Mouse (Mus musculus) hindbrain, embryonic 13.5 days (tissue): ENCODE data around the gene Fbxo31. TPM values are rescaled to one million over a fixed set of nuclear protein-coding genes. Genes with fewer than 3 reads are reported as not detected.
A peak's percentile ranks its signal among the peaks of the same experiment; 100 is the strongest.

ENCODE experiments used
- ATAC-seq: fragments of 200-750 bp; cut with Nextera tagmentation; 2 replicates; pipeline ENCODE4 v1.8.0; 2017; ENCODE audit warnings: moderate TSS enrichment; ENCODE audit not compliant: low FRiP score
- H3K27ac ChIP-seq: fragments of 300-500 bp; sonication (generic); 2 replicates; pipeline ENCODE4 v1.5.1; 2015; ENCODE audit warnings: inconsistent platforms, mild to moderate bottlenecking, moderate library complexity
- H3K27me3 ChIP-seq: fragments of 300-500 bp; sonication (generic); 2 replicates; pipeline ENCODE4 v1.6.1; 2015; ENCODE audit warnings: mild to moderate bottlenecking, inconsistent platforms
- H3K36me3 ChIP-seq: fragments of 300-500 bp; sonication (generic); 2 replicates; pipeline ENCODE4 v1.6.1; 2015; ENCODE audit warnings: mild to moderate bottlenecking, inconsistent platforms
- H3K4me1 ChIP-seq: fragments of 300-500 bp; sonication (generic); replicated peaks from 2 replicates; pipeline ENCODE4 v1.6.1; 2015; ENCODE audit warnings: inconsistent platforms
- H3K4me2 ChIP-seq: fragments of 300-500 bp; sonication (generic); 2 replicates; pipeline ENCODE4 v1.6.1; 2015; ENCODE audit warnings: inconsistent platforms, mild to moderate bottlenecking, moderate library complexity
- H3K4me3 ChIP-seq: fragments of 300-500 bp; sonication (generic); 2 replicates; pipeline ENCODE4 v1.5.1; 2015; ENCODE audit warnings: mild to moderate bottlenecking, inconsistent platforms
- H3K9ac ChIP-seq: fragments of 300-500 bp; sonication (generic); 2 replicates; pipeline ENCODE4 v1.6.1; 2015; ENCODE audit warnings: mild to moderate bottlenecking, inconsistent platforms
- H3K9me3 ChIP-seq: fragments of 300-500 bp; sonication (generic); 2 replicates; pipeline ENCODE4 v1.6.1; 2016; ENCODE audit warnings: inconsistent platforms
- WGBS: fragments of 180-500 bp; shearing (Covaris S2); methylation state at CpG from one replicate; pipeline ENCODE4 v1.1.7; 2015; 5-methylcytosine and 5-hydroxymethylcytosine counted together
- polyA plus RNA-seq: library from polyadenylated mRNA; unstranded; fragments of >200 nt; fragmentation: Nextera tagmentation; extraction: Ambion mirVana; gene quantifications from 2 replicates; pipeline ENCODE4 v1.2.1, GENCODE M21; 2015

The Fbxo31 gene
- polyA plus RNA-seq, 1 experiment from 2014 or later, result 24.4 TPM

DNA sequence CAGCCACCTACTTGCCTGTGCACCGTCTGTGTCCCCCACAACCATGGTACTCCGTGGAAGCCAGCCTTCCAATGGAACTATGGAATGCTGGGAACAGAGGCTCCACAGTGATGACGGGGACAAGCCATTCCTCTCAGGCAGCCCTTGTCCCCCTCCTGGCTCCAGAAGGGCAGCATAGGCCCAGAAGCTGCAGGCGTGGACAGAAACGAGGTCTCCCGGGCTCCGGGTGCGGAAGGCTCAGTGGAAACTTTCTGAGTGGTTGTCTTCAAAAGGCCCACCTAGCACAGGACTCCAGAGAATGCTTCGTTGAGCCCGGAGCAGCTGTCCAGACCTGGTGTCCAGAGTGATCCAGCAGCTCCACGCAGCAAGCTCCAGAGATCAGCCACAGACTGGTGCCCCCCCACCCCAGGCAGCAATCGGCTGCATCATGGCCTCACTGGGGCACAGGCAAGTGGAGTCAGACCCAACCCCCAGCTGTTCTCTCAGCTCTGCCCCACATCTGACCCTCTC is 34.3 kb downstream of the Fbxo31 start, which contains the start of gene 1700018B08Rik:
Gene 1700018B08Rik, minus strand, starts transcription at position 45 of the 510 bp plus-strand sequence.
- peak within 1 kb of the TSS; percentile 19; the same call in 1 of the 2 replicates for H3K9ac ChIP-seq
- 0 out of 2 replicates have a peak, but pooled peaks cover 11% of the 10 kb centered on the region for H3K27me3 ChIP-seq
- peaks cover 4% of the 10 kb centered on the region; the same call in 1 of the 2 replicates for H3K9me3 ChIP-seq
- no peaks in the 10 kb centered on the region for H3K4me1 ChIP-seq
- no peak for ATAC-seq
- peaks cover 3% of the 10 kb centered on the region for H3K36me3 ChIP-seq
- H3K27ac ChIP-seq, result no peak within 1 kb of the TSS
- no peak within 1 kb of the TSS for H3K4me3 ChIP-seq
- WGBS, result 89% methylated on average over 12 of the region's 12 CpGs
- H3K4me2 ChIP-seq, result no peak within 1 kb of the TSS

DNA sequence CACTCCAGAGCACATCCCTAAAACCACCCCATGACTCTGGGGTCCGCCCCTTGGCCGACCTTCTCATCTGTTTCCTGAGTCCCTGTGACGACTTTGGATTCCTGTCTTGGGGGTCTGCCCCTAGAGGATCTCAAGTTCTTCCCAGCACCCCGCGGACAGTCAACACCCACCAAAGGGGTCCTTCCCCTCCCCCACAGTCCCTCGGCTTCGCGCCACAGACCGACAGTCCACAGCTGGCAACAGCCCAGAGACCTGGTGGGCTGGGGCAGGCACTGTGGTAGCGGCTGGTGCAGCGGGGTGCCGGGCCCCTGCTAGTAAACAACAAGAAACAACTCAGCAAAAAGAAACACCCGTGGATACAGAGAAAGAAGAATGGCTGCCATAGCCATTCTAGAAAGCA is 35.7 kb downstream of the Fbxo31 start:
- 0 out of 2 replicates have a peak, but pooled peaks cover 14% of the 10 kb centered on the region for H3K27me3 ChIP-seq
- no peak overlapping the region for H3K4me2 ChIP-seq
- H3K4me3 ChIP-seq, result no peak overlapping the region
- no peak overlapping the region for H3K9ac ChIP-seq
- WGBS, result 60% methylated on average over 13 of the region's 13 CpGs
- ATAC-seq, result no peak
- peaks cover 4% of the 10 kb centered on the region; the same call in 1 of the 2 replicates for H3K9me3 ChIP-seq
- H3K36me3 ChIP-seq, result no peaks in the 10 kb centered on the region
- H3K27ac ChIP-seq, result no peak overlapping the region
- H3K4me1 ChIP-seq, result no peaks in the 10 kb centered on the region

DNA sequence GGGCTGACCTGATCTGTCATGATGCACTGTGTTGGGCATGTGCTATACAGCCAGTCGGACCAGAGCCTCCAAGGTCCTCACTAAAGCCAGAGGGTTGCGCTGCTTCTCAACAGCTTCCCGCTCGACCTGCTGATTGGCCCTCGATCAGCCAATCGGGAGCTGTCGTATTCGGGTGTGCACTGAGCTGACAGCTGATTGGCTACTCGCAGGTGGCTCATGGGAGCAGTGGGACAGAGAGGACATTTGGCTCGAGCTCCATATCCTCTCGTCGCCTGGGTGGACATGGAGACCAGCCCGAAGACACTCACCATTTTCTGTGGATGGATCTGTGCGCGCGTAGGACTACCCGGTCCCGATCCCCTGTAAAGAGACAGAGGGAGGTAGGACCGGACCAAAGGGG is 36.7 kb downstream of the Fbxo31 start:
- 80% methylated on average over 19 of the region's 19 CpGs for WGBS

DNA sequence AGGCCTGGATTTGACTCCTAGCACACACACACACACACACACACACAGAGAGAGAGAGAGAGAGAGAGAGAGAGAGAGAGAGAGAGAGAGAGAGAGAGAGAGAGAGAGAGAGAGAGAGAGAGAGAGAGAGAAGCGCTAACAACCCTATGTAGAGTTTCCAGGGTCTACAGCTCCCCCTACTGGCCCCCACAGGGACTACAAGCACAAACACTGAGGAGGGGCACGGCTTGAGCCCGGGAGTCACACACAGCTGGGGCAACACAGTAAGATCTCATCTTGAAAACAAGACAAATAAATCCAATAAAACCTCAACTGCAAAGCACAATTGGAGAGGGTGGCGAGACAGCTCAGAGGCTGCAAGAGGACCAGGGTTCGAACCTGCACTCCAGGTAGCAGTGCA is 46.2 kb downstream of the Fbxo31 start:
- Histone ChIP-seq H3K9me3 (no peaks in the 10 kb centered on the region), H3K27ac (no peak overlapping the region), H3K27me3 (peaks cover 8% of the 10 kb centered on the region; the same call in 1 of the 2 replicates), H3K4me1 (no peaks in the 10 kb centered on the region), H3K4me3 (no peak overlapping the region), H3K36me3 (no peaks in the 10 kb centered on the region), H3K4me2 (no peak overlapping the region), H3K9ac (no peak overlapping the region)
- no peak for ATAC-seq
- 61% methylated on average over 5 of the region's 5 CpGs for WGBS

More for the DNA sequence above, 36.7 kb downstream of the Fbxo31 start:
- Histone ChIP-seq H3K4me1 (no peaks in the 10 kb centered on the region), H3K4me3 (no peak overlapping the region), H3K9ac (no peak overlapping the region), H3K27me3 (0 out of 2 replicates have a peak, but pooled peaks cover 14% of the 10 kb centered on the region), H3K36me3 (no peaks in the 10 kb centered on the region), H3K4me2 (no peak overlapping the region), H3K9me3 (peaks cover 4% of the 10 kb centered on the region; the same call in 1 of the 2 replicates), H3K27ac (no peak overlapping the region)
- ATAC-seq, result no peak

DNA sequence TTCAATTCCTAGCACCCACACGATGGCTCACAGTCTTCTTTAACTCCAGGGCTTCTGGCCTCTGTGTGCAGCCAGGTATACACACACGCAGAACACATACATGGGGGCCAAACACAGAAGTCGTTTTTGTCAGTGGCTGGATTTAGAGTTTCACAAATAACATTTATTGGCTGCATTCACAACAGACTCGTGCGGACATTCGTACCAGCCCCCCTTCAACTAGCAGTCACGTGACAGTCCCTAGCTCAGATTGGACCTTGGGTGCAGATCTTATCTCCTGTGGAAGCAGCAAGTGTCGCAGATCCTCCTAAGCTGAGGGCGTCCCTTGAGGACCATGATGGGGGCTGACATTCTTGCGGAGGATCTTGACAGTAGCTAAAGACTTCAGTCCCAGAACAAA is 48.0 kb downstream of the Fbxo31 start:
- Histone ChIP-seq H3K9ac (no peak overlapping the region), H3K27me3 (peaks cover 12% of the 10 kb centered on the region; the same call in 1 of the 2 replicates), H3K4me1 (no peaks in the 10 kb centered on the region), H3K27ac (no peak overlapping the region), H3K9me3 (no peaks in the 10 kb centered on the region), H3K4me3 (no peak overlapping the region), H3K36me3 (no peaks in the 10 kb centered on the region), H3K4me2 (no peak overlapping the region)
- no peak for ATAC-seq
- 84% methylated on average over 10 of the region's 10 CpGs for WGBS

DNA sequence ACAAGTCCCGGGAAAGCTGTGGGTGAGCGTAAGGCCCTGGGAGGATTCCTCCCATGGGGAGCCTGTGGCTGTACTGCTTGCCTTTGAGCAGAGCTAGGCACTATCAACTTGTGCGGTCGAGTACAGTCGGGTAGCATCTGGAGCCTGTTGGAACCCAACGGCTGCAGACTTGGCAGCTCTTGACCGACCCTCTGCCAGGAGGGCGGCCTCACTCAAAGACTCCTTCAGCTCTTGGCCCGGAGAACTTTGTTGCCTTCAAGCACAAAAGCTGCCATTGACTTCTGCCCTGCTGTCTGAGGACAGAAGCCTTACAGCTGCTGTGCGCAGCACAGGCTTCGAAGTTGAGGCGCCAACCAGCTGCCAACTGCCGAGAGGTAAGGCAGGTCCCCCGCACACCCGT is 49.8 kb downstream of the Fbxo31 start:
- Histone ChIP-seq H3K36me3 (no peaks in the 10 kb centered on the region), H3K4me3 (no peak overlapping the region), H3K9ac (no peak overlapping the region), H3K27ac (no peak overlapping the region), H3K4me1 (no peaks in the 10 kb centered on the region), H3K27me3 (peaks cover 20% of the 10 kb centered on the region; the same call in 1 of the 2 replicates), H3K4me2 (no peak overlapping the region), H3K9me3 (no peaks in the 10 kb centered on the region)
- WGBS, result 91% methylated on average over 15 of the region's 15 CpGs
- ATAC-seq, result no peak

DNA sequence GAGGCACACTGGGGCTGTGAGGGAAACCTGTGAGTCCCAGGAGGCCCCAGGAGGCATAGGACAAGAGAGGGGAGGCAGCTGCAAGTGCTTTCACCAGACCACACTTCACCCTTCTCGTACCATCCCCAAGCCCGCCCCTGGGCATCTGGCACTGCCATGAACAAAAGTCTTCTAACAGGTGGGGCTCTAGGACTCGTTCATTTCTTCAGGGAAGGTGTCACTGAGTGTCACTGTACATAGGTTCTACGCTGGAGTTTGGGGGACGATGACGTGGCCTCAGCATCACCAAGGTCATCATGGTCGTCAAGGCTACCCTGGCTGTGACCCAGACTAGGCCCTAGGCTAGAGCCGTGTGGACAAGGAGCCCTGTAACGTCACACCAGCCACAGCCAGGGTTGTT is 50.9 kb downstream of the Fbxo31 start:
- H3K9me3 ChIP-seq, result no peaks in the 10 kb centered on the region
- H3K4me3 ChIP-seq, result no peak overlapping the region
- H3K27me3 ChIP-seq, result peaks cover 20% of the 10 kb centered on the region; the same call in 1 of the 2 replicates
- WGBS, result 86% methylated on average over 9 of the region's 9 CpGs
- H3K36me3 ChIP-seq, result no peaks in the 10 kb centered on the region
- no peak overlapping the region for H3K27ac ChIP-seq
- no peak overlapping the region for H3K4me2 ChIP-seq
- ATAC-seq, result no peak
- no peak overlapping the region for H3K9ac ChIP-seq
- H3K4me1 ChIP-seq, result no peaks in the 10 kb centered on the region

DNA sequence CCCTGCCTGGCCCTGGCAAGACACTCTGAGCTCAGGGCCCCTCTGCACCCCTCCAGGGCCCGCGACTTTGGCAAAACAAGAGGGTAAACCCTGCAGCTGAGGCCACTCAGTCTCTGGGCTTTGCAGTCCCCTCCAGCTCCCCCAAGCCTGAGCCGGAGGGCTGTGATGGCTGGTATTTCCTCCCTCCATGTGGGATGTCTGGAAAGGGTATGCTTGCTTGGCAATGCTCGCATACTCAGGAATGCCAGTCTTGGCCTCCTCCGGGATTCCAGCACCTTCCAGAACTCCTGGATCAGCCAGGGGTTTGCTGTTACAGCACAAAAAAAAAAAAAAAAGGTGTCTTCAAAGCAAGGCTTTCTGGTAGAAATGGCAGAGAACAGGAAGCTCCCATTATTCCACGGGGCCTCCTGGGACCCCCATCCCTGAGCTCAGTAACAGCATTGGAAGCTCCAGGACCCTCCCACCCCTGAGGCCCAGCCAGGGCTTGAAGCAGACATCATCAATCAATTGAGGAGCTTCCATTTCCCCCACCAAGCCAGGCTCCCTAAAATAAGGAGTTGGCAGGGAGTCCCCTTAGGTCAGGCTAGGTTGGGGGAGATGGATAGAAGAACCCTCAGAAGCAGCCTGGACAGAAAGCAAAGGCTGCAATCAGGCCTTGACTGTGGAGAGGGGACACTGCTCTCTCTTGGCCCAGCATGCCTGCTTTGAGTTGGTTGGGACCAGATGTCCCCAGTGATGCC is 51.6 kb downstream of the Fbxo31 start:
- Histone ChIP-seq H3K27ac (no peak overlapping the region), H3K36me3 (no peaks in the 10 kb centered on the region), H3K27me3 (peaks cover 20% of the 10 kb centered on the region; the same call in 1 of the 2 replicates), H3K9me3 (no peaks in the 10 kb centered on the region), H3K4me1 (no peaks in the 10 kb centered on the region), H3K9ac (no peak overlapping the region; the same call in 1 of the 2 replicates), H3K4me2 (no peak overlapping the region), H3K4me3 (no peak overlapping the region)
- 73% methylated on average over 6 of the region's 6 CpGs for WGBS
- ATAC-seq, result no peak

DNA sequence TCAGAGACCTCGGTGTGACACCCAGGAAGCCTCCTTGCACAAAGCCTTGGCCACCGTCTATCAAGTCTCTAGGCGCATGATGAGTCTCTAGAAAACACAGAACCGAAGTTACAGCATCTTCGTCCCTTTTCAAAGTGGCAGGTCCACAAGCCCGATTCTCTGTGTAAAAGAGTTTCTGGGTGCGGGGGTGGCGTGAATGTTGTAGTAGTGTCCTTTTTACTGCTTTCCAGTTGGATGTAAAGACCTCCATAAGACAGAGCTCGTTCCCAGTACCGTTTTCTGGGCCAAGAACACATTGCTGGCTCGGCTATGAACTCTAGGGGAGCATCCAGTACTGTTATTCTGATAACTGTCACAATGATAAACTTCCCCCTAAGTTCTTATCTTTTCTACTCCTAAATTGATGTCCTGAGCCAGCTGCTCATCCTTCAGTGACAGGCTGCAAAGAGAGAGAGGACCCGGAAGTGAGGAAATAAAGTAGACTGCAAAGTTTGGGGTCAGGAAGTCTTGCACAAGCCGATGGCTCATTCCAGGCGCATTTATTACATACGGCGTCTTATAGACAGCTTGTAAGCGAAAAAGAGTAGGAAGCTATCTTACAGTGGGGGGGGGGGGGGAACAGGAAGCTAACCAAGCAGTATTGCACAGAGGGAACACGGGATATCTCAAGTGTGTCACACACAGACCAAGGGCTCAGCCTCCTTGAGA is 53.3 kb downstream of the Fbxo31 start:
- no peak for ATAC-seq
- Histone ChIP-seq H3K4me2 (no peak overlapping the region), H3K4me1 (no peaks in the 10 kb centered on the region), H3K36me3 (no peaks in the 10 kb centered on the region), H3K9me3 (no peaks in the 10 kb centered on the region), H3K9ac (no peak overlapping the region), H3K27me3 (peaks cover 13% of the 10 kb centered on the region; the same call in 1 of the 2 replicates), H3K4me3 (no peak overlapping the region), H3K27ac (no peak overlapping the region)
- WGBS, result 89% methylated on average over 18 of the region's 18 CpGs

DNA sequence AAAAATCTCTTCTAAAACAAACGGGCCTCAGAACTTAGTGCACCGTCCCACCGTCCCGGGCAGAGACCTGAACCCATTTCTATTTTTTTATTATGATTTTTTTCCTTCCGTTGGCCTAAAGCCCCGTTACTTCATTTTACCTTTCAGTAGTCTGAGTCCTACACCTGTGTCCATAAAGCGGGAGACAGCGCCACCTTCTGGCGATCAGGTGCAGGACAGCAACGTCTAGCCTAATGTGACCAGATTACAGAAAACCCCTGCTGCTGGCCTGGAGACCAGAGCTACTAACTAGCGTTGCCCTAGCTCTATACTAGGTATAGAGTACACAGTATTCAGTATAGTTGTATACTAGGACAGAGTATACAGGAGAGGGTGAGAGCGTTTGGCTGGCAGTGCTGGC is 65.2 kb downstream of the Fbxo31 start:
- H3K4me1 ChIP-seq, result no peaks in the 10 kb centered on the region
- H3K9ac ChIP-seq, result no peak overlapping the region
- no peak overlapping the region for H3K4me2 ChIP-seq
- peaks cover 61% of the 10 kb centered on the region for H3K27me3 ChIP-seq
- H3K9me3 ChIP-seq, result no peaks in the 10 kb centered on the region
- H3K36me3 ChIP-seq, result no peaks in the 10 kb centered on the region
- 6% methylated on average over 12 of the region's 12 CpGs for WGBS
- peak; percentile 68 for ATAC-seq
- H3K27ac ChIP-seq, result no peak overlapping the region
- no peak overlapping the region for H3K4me3 ChIP-seq

DNA sequence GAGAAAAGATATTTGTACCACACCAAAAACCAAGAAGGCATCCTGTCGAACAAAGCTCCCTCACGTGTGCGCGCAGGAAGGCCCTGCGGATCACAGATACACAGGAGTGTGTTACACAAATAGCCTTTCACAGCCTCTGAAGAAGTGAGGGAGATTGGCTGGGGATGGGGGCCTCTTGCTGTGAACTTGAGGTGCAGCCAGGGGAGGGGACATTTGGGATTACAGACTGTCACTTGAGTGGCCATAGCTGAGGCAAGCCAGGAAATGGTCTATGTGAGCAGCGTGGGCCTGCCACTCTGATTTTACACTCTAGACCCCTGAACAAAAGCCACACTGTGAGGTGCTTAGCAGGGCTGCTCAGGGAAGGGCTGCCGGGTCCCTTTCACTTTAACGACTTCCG is 66.9 kb downstream of the Fbxo31 start:
- H3K27ac ChIP-seq, result no peak overlapping the region
- H3K4me2 ChIP-seq, result no peak overlapping the region
- no peak overlapping the region for H3K9ac ChIP-seq
- H3K4me1 ChIP-seq, result 0 out of 2 replicates have a peak, but pooled peaks cover 4% of the 10 kb centered on the region
- no peak overlapping the region for H3K4me3 ChIP-seq
- no peaks in the 10 kb centered on the region for H3K9me3 ChIP-seq
- ATAC-seq, result no peak
- peaks cover 65% of the 10 kb centered on the region for H3K27me3 ChIP-seq
- 56% methylated on average over 9 of the region's 9 CpGs for WGBS
- no peaks in the 10 kb centered on the region for H3K36me3 ChIP-seq
